Mouse (Mus musculus) gastrocnemius, postnatal 25 days (tissue): ENCODE results near the gene Calcr. TPM values are rescaled to one million over a fixed set of nuclear protein-coding genes. Genes with fewer than 3 reads are reported as not detected.
"Not testable (repeated sequence)": the region's sequence is repeated elsewhere in the genome, so short reads cannot be mapped to it uniquely, and the experiment has no call there.

Experiments used
- DNase-seq: peaks from one replicate; pipeline ENCODE4 v3.0.0; 2022
- long read RNA-seq, 2 experiments: library from polyadenylated mRNA; stranded (forward); transcript quantifications; one replicate each; pipeline ENCODE4 v2.0.0; 2021
- microRNA-seq, 2 experiments: library from miRNA; unstranded; fragments of <30 nt; microRNA quantifications; one replicate each; pipeline ENCODE4 v1.2.0; 2021; ENCODE audit warnings: borderline replicate concordance in 2 of 2
- total RNA-seq, 2 experiments: library from RNA; stranded (reverse); gene quantifications; 1 replicate in 1 of 2; 2 replicates in 1 of 2; pipeline ENCODE4 v1.2.3; 2021

Gene Calcr
- under 1 TPM; 0.24 to 0.92 TPM for total RNA-seq
- long read RNA-seq, experiment 1 = 0 reads
- long read RNA-seq, experiment 2, partial matches to known transcripts = 0 of 1 reads
- long read RNA-seq, experiment 2, other reads (novel, unspliced or antisense) = 0 of 1 reads

- DNase-seq = no peak
Measured at GRCm38 (mm10) chr6:3764230-3764764, at the start of gene Calcr. Gene Calcr, minus strand, starts transcription at chr6:3764714.

DNA sequence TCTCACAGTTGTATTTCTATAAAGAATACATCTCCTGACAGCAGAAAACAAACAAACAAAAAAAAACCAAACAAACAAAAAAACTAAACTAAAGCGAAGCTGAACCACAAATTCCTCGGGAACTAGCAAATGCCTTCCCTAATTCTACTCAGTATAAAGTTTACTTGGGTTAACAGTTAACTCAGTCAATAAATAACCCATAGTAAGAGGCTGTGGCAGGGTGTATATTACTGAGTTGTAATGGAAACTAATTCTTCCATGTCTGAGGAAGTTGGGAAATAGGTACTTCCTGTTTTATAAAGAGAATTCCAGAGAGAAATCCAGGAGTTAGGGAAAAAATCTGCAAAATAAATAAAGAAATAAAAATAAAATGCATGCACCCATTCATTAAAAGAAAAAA lies 3.0 kb upstream of the Calcr start:
- no peak for DNase-seq

DNA sequence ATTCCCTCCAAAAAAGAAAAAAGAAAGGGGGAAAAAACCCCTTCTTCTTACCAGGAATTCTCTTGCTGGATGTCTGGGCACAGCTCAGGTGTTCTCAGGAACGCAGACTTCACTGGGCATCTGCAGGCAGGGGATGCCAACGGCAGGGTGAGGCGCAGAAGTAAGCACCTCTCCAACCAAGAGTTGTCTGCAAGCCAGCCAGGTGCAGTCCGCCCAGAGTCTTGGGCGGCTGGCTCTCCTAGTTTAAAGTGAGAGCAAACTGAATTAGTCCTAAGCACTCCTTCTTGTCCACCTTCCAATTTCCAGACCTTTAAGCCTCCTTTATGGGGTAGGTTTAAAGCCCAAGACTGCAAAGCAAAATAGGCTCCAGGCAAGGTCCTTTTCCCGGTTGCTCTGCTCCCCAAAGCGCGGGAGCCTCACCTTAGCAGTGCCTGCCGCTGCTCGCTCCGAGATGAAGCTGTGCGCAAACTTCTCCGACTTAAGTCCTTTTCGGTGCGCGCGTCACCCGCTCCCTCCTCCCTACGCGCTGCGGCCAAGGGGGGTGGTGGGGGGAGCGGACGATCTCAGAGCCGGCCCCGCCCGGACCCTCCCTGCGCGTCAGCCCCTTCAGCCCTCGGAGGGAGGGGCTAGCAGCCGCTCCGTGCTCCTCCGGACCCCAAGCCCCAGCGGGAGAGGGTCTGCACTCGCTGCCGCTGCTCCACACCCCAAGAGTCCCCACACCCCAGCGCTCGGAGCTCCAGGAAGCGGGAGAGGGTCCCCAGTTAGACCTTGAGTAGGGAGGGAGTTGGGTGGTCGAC lies 1.1 kb downstream of the Calcr start:
- DNase-seq = no peak

DNA sequence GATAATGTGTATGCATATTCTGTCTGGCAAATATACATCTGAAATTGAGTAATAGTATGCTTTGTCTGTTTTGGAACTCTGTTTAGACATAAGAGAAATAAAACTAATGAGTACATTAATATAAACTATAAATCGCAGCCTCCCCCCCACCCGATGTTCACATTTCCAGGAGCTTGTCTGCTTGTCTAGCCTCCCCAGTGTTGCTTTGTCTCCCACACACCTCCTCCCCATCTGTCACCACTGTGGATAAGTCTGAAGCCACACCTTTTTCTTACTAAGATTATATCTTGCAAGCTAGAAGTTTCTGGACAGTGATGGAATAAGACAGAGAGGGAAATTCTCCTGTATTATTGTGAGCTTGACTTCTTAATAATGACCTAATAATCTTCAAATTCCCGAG lies 12.9 kb downstream of the Calcr start:
- DNase-seq = no peak

- DNase-seq = no peak
Measured at GRCm38 (mm10) chr6:3749624-3750023, 14.9 kb downstream of the Calcr start.

- no peak for DNase-seq
Measured at GRCm38 (mm10) chr6:3745546-3745945, 19.0 kb downstream of the Calcr start.

GRCm38 (mm10) chr6:3741996-3742713 lies 22.4 kb downstream of the Calcr start:
- DNase-seq = no peak

DNA sequence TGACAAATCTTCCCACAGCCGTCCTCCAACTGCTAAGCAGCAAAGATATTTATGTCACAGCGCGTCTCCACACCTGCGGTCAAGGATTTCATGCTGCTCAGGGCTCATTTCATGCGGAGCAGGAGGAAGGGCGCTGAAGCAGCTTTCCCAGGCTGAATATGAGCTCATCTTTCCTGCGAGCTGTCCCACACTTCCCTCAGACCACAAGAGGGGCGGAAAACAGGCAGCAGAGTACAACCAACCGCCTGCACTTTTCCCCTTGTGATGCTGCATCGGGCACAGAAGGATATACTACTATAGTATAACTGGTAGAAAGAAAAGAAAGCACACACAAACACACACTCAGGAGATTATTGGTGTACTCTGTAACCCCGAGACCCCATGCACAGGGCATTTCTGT lies 23.2 kb downstream of the Calcr start:
- no peak for DNase-seq

DNA sequence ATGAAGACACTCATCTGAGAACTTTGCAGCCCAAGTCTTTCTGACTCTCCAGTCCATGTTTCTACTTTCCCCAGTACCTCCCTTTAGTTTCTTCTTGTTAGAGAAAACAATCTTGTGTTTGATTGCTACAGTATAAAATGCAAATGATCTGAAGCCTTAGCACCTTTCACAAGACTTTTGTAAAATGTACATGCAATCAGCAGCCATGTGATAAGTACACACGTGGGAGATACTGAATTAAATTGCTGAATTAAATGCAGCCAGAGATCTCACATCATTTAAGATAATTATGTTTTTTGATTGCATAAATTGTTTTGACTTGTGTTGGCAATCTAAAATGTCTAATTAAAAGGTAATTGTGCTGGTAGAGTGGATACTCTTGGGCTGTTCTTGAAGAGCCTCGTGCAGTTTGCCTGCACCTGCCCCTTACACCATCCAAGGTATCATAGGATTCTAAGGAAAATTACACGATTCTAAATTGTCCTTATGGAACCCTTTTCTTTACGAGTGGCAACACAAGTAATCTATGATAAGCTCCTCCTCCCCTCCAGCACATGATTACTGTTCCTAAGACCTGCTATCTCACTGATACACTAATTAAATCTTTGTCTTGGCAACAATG lies 34.2 kb downstream of the Calcr start:
- no peak for DNase-seq

- DNase-seq = no peak
Measured at GRCm38 (mm10) chr6:3688087-3688642, 76.3 kb downstream of the Calcr start.

GRCm38 (mm10) chr6:3678286-3678685 lies 86.2 kb downstream of the Calcr start:
- not testable (repeated sequence) for DNase-seq

GRCm38 (mm10) chr6:3677806-3678205 lies 86.7 kb downstream of the Calcr start:
- DNase-seq = no peak

DNA sequence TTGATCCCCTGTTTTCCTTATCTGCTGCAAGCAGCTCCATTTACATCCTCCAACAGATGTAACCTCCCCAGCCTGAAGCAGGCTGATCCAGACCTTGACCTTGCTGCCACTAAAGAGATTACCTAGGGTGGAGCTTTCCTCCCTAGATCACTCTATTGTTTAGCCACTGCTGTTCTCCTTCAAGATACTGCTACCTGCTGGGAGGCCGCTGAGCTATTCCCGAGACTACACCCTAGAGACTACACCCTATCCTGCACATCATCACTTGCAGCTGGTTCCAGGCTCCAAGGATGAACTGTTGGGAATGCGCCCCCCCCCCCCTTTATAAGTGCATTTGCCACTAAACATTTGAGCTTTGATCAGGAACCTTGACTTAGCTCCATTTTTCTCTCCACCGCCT lies 92.6 kb downstream of the Calcr start:
- not testable (repeated sequence) for DNase-seq

DNA sequence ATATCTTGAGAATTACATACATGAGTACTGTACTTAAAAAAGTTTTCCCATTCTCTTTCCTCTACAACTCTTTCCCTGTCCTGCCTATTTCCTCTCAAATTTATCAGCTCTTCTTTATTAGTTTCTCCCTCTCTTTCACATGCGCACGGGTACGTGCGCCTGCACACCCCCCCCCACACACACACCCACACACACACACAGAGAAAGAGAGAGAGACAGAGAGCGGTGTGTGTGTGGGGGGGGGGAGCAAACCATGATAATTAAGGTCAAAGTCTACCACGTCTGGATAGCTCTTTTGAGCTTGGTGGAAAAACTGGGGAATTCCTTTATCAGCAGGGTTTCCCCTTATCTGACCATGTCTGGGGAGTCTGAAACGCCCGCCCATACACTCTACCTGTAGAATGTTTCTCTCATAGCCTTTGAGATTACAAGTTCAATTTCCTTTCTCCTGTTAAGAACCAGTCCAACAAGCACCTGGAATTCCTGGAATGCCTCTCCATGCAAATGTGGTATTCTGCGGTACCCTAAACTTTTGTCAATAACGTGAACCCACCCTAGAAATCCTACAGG lies 100.3 kb downstream of the Calcr start:
- DNase-seq = no peak

- no peak for DNase-seq
Measured at GRCm38 (mm10) chr6:3658405-3658804, 106.1 kb downstream of the Calcr start.

Small RNA genes lying within 50 kb of the gene (microRNA-seq; reads per million reads assigned to microRNA genes)
- gene Mir489 (0 to 2.9 reads per million in 2 experiments), gene Mir653 (14.0 to 21.7 reads per million in 2 experiments)

Other genes starting within 250 kb of the Calcr start
- gene Tfpi2, start 224.2 kb upstream of the Calcr start, total RNA-seq = 1 to 10 TPM in 1 of 2 experiments, under 1 TPM in 1; 0.59 to 1.2 TPM
- gene Gngt1, start 229.1 kb upstream of the Calcr start, total RNA-seq = not detected
- 10 to 100 TPM; 27.8 to 29.4 TPM for gene Gng11, start 239.2 kb upstream of the Calcr start, total RNA-seq